Mouse (Mus musculus): ENCODE data around the gene Arl13a. TPM values are rescaled to one million over a fixed set of nuclear protein-coding genes. Genes with fewer than 3 reads are reported as not detected.
"Not testable (repeated sequence)": the region's sequence is repeated elsewhere in the genome, so short reads cannot be mapped to it uniquely, and the experiment has no call there.

Arl13a gene
- polyA plus RNA-seq (2015; fragmentation: Nextera tagmentation; extraction: Ambion mirVana), result 0.06 TPM in 1 of 2 replicates, not detected in the other

GRCm38 (mm10) chrX:134187201-134187600 lies at the start of gene Arl13a:
Arl13a (plus strand) TSS chrX:134187501.
- not testable (repeated sequence) for DNase-seq (ENCODE audit: low spot score)

DNA sequence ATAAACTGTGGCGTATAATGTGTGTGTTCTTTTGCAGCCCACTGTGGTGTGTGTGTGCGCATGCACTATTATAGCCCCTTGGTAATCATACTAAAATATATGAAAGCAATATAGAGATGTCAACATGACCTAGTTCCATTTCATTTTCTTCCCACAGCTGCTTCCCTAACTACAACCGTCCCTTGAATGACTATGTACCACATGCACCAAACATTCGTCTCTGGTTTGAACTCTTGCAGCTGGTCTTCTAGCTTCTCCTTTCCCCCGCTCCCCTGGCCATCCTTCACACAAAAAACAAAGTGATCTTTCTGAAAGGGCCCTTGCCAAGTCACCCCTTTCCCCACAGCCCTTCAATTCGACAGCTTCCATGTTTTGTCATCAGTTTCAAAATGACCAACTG lies 47.3 kb upstream of the Arl13a start:
- DNase-seq (ENCODE audit: low spot score), result peak; percentile 41

DNA sequence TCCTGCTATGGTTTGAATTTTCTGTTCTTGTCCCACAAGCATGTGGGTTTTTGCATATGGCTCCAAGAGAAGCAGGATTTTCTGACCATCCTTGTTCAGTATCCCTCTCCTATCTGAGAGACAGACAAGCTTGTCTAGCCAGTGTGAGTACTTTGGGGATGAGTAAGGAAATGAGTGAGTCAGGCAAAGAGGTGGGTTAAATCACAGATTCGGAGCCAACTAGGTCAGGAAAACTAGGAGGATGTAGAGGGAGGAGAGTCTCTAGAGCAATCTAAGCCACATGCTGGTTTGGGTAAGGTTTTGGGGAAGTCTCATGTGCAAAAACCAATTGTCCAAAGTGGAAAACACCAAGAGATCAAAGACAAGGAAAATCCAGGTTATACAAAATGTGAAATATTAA lies 45.8 kb upstream of the Arl13a start:
- no peak for DNase-seq (ENCODE audit: low spot score)

DNA sequence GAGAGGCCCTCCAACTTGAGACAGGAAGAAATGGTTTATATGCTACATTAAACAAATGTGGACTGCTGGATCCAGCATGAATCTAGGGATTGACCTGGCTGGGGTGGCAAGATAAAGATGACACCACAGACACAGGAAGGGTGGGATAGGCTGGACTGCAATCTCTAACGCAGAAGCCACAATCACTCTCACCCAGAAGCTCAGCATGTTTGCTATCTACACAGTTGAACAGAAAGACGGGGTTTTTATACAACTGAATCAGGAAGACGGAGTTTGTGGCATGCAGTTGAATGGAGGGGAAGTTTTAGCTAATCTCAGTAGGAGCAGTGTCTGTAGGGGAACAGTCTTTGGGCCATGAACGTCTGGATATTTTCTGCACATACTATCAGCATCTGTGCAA lies 45.3 kb upstream of the Arl13a start:
- no peak for DNase-seq (ENCODE audit: low spot score)

DNA sequence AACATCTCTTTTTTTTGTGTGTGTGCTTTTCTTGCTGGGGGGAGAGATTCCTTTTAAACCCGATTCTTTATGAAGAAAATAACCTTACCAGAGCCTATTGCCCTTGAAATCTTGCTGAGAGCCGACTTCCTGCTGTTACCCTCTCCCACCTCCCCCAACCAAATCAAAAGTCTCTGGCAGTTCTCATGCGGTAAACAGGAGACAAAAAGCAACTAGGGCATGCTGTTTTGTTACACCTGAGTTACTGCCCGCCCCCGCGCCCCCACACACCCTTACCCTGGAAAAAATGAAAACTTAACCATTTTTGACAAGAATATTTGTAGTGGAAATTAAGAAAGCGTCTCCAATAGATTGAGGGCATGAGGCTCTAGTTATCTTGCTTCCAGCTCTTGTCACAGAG lies 29.1 kb upstream of the Arl13a start:
- DNase-seq (ENCODE audit: low spot score), result peak; percentile 53

DNA sequence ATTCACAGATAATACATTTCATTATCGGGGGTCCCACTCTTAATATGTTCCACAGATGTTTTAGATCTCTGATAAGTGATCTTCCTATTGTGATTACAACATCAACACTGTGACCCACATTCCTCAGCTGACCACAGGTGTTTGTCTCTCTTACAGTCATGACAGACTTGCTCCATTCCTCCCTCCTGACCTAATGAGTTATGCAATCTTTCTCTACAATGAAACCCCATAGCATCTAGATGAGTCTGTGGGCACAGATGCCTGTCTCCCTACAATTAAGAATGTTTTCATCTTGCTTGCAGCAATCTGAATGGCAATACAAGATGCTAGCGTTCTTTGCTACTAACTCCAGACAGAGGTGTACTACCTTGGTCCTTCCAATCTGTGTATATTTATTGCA lies 26.9 kb upstream of the Arl13a start:
- DNase-seq (ENCODE audit: low spot score), result no peak

DNA sequence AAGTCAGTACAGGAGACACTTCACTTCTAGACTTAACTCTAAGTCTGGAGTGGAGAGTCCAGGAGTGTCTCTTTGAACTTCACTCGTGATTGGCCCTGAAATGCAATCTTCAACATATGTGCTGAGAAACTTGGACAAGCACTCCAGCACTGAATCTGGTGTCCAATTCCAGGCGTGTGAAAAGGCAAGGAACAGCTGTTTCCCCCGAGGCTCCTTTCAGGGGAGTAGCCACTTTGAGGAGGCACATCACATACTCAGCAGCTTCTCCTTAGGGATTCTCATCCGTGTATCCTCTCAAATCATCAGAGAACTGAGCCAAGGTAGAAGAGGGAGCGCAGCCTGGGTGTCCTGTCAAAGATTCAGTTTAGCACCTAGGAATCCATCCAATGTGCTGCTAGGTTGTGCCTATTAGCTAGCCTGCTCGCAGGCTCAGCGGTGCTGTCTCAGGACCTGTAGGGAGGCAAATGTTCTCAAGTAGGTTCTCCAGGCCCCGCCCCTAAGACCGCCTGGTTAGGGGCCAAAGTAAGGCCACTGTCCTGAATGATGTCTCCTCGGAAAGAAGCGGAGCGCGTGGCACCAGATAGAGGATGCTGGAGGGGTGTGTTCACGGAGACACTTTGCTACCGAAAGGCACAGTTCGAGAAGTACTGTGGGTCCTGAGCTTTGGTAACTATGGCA lies 25.1 kb upstream of the Arl13a start, which contains the start of gene Xkrx:
Gene Xkrx, minus strand, starts transcription at position 34 of the 678 bp plus-strand sequence.
- DNase-seq (ENCODE audit: low spot score), result peak; percentile 13

- DNase-seq (ENCODE audit: low spot score), result peak; percentile 33
These were observed 24.5 kb upstream of the Arl13a start for GRCm38 (mm10) chrX:134162826-134163225.

DNA sequence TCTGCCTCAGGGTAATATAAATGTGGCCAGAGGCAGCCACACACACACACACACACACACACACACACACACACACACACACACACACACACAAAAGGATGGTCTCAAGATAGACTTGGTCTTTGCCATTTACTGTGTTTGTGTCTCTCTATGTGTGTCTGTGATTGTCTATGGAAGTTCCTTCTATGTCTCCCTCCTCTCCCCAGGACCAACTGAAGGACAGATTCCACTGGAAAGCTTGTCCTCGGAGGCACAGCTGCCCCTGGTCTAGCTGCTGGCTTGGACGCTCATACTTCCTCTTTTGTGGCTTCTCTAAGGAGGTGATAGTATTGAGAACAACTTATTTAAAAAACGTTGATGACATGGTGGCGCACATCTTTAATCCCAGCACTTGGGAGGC lies 23.8 kb upstream of the Arl13a start:
- DNase-seq (ENCODE audit: low spot score), result no peak

GRCm38 (mm10) chrX:134170584-134170983 lies 16.7 kb upstream of the Arl13a start:
- DNase-seq (ENCODE audit: low spot score), result no peak

DNA sequence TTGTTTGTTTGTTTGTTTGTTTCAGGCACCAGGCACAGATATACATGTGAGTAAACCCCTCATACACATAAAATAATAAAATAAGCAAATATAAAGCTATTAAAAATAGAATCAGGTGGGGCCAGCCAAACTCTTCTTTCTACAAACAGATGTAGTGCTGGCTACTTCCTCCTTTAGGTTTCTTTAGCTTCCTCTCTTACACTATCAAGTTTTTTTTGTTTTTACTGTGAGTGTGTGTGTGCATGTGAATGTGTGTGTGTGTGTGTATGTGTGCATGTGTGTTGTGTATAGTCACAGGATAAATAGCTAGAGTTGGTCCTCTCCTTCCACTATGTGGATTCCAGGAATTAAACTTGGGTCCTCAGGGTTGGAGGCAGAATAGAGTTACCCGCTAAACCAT lies 12.6 kb upstream of the Arl13a start:
- no peak for DNase-seq (ENCODE audit: low spot score)

DNA sequence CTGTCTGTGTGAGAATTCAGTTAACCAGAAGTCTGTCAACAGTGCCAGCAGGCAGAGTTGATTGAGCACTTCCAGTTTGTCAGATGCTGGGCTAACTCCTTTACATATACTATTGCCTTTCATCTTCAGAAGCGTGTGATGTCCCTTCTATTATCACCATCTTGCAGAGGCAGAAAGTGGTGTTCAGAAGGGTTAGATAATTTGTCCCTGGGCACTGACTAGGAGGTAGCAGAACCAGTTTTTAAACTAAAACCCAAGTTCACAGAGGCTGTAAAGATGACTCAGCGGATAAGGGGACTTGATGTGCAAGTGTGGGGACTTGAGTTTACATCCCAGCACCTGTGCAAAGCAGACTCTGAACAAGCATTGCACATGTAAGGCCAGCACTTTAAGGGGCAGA lies 21.2 kb downstream of the Arl13a start:
- DNase-seq (ENCODE audit: low spot score), result no peak

DNA sequence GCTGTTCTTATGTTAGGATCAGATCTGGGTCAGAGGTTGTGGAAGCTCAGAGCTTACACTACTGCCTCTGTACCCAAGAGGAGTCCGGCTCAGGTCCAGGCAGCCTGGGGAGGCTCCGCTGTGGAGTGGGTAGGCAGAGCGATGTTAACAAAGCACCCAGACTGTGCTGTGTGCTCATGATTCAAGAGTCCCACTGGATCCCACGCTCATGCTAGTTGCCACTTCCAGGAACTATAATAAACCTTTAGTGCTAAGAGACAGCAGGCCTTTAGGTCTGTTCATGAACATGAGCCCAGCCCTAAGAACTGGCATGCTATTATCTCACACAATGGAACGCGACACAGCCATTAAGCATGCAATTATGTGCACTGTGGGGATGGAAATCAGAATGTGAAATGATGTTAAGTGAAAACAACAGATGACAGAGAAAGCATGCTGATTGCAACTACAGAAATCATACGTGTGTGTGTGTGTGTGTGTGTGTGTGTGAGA lies 23.9 kb downstream of the Arl13a start:
- no peak for DNase-seq (ENCODE audit: low spot score)

- DNase-seq (ENCODE audit: low spot score), result no peak
These were observed 30.9 kb downstream of the Arl13a start for GRCm38 (mm10) chrX:134218161-134218560.

GRCm38 (mm10) chrX:134220618-134221017 lies 33.3 kb downstream of the Arl13a start:
- no peak for DNase-seq (ENCODE audit: low spot score)

GRCm38 (mm10) chrX:134221856-134222255 lies 34.6 kb downstream of the Arl13a start, which contains the start of gene Nox1:
Nox1 (minus strand) TSS chrX:134221956.
- no peak for DNase-seq (ENCODE audit: low spot score)

DNA sequence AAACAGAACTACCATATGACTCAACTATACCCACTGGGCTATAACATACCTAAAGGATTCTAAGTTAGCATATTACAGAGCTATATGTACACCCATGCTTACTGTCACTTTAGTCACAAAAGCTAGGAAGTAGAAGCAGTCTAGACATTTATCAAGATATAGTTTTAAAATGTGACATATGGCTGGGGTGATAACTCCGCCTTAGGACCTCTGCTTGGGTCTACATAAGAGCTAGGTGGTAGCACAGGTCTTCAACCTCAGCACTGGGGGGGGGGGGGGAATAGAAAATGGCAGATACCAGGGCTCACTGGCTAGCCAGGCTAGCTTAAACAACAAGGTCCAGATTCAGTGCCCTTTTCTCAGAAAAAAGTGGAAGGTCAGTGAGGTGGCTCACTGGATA lies 45.7 kb downstream of the Arl13a start:
- DNase-seq (ENCODE audit: low spot score), result no peak

DNA sequence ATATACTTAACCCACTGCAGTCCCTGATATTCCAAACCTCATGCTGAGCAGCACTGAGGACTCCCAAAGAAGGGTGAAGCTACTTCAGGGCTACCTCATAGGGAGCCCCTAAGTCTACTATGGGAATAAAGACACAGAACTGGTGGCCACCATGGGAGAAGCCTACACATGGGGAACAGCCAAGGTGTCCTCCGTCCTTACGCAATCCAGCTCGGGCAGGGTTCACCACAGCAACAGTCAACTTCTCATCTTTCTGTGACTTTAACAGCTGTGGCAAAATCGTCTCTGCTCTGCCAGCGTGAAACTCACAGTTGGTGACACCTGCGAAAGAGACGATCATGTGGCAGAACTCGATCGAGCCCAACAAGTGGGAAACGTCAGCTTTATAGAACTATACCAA lies 51.0 kb downstream of the Arl13a start:
- DNase-seq (ENCODE audit: low spot score), result peak; percentile 9

DNA sequence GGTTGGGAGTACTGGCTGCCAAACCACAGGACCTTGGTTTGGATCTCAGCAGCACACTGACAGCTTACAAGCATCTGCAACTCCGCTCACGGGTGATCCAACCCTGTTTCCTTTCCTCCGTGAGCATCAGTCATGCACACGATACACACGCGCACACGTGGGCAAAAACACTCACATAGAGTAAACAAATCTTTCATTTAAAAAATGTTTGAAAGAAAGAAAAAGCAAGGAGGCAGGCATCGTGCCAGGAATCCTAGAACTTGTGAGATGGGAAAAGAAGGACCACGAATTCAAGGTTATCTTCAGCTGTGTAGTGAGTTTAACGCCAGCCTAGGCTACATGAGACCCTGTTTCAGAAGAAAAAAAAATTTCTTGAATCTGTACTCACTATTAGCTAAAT lies 58.6 kb downstream of the Arl13a start:
- DNase-seq (ENCODE audit: low spot score), result no peak

DNA sequence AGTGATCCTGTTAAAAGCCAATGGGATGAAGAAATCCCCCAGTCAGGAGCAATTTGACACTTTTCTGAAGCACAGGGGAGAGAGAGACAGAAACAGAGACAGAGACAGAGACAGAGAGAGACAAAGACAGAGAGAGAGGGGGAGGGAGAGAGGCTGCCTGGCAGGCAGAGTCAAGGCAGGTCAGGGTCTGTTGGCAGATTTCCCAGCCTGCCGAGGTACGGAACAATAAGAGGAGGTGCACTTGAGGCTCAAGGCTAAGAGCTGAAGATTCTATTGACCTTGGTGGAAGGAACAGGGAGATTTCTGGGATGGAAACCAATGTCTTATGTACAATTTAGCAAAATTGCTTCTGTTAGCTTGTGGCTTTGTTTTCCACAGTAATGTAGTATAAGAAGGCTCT lies 60.9 kb downstream of the Arl13a start:
- DNase-seq (ENCODE audit: low spot score), result no peak

Measured in thymus, postnatal 0 days (tissue).